Mouse (Mus musculus): ENCODE measurements at regions not wholly inside any gene's neighbourhood (a gene's known extent, or its start where the extent isn't known, plus 50 kb on each side); places are given as distances from the start of the nearest gene placed in this dataset.
A peak's percentile ranks its signal among the peaks of the same experiment; 100 is the strongest.

DNA sequence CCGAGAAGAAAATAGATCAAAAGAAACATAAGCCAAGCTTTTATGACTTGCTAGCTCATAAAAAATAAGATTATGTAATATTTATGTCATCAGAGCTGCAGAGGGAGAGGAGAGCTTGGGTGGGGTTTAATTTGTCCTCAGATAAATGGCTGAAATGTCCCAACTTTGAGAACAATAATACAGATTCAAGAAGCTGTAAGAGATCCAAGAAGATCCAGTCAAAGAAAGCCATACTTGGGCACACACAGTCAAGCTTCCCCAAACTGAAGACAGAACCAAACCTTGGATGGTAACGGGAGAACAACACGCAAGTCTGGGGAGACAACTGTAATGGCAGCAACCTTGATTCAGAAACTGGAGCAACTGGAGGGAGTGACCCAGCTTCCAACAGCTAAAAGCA is 243.6 kb downstream of the Sorl1 start:
- no peak overlapping the region for H3K4me3 ChIP-seq

DNA sequence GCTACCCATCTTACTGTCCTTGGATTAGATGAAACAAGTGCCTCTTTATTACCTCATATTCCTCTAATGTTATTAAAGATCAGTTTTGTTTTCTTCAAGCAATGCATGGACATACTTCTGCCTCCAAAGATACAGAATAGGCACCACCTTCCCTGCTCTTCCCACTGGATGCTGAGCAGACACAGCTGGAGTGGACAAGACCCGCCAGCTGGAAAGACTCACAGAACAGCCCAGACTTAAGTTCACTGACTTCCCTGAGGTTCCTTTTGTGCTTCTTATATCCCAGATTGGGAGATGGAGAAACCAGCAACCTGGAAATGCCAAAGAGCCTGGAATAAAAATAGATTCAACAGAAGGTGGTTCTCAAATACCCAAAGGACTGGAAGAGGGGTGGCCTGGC is 245.0 kb downstream of the Sorl1 start:
- no peak for DNase-seq (ENCODE audit: low spot score)
- Histone ChIP-seq H3K9me3 (replicated peaks) (no peaks in the 10 kb centered on the region), H3K27me3 (ENCODE audit: low read depth, poor library complexity, severe bottlenecking) (no peaks in the 10 kb centered on the region), H3K36me3 (no peaks in the 10 kb centered on the region), H3K4me1 (peaks cover 41% of the 10 kb centered on the region), H3K4me3 (no peak overlapping the region), H3K27ac (peak overlapping the region; percentile 69)
- WGBS: 84% methylated on average over 1 of the region's 1 CpGs

More for the DNA sequence above, 243.6 kb downstream of the Sorl1 start:
- H3K27ac ChIP-seq: no peak overlapping the region
- 96% methylated on average over 3 of the region's 3 CpGs for WGBS
- H3K36me3 ChIP-seq: no peaks in the 10 kb centered on the region
- no peaks in the 10 kb centered on the region for H3K9me3 ChIP-seq (replicated peaks)
- no peak for DNase-seq (ENCODE audit: low spot score)
- H3K4me1 ChIP-seq: peaks cover 41% of the 10 kb centered on the region
- H3K27me3 ChIP-seq (ENCODE audit: low read depth, poor library complexity, severe bottlenecking): no peaks in the 10 kb centered on the region

DNA sequence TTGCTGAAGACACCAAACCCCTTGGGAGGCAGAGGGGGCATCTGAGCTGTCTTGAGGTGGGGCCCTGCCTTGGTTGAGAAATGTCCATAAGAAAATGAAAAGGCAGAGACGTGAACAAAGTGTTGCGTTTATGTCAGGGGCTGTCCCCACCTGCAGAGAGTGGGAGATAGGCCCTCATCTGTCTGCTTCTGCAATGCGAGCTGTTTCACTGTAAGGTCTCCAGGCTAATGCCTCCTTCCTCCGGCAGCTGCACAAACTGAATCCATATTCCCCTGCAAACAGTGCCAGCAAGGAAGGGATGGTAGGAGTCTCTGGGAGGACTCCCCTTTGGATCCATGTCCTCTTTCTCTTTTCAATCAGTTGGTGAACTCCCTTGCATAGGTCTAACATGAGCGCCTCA is 263.0 kb downstream of the Sorl1 start:
- no peak for DNase-seq (ENCODE audit: low spot score)
- Histone ChIP-seq H3K4me1 (peaks cover 39% of the 10 kb centered on the region), H3K9me3 (replicated peaks) (no peaks in the 10 kb centered on the region), H3K27ac (peak overlapping the region; percentile 87), H3K27me3 (ENCODE audit: low read depth, poor library complexity, severe bottlenecking) (no peaks in the 10 kb centered on the region), H3K4me3 (peak overlapping the region; percentile 7; the same call in 1 of the 2 replicates), H3K36me3 (no peaks in the 10 kb centered on the region)
- 74% methylated on average over 5 of the region's 5 CpGs for WGBS

DNA sequence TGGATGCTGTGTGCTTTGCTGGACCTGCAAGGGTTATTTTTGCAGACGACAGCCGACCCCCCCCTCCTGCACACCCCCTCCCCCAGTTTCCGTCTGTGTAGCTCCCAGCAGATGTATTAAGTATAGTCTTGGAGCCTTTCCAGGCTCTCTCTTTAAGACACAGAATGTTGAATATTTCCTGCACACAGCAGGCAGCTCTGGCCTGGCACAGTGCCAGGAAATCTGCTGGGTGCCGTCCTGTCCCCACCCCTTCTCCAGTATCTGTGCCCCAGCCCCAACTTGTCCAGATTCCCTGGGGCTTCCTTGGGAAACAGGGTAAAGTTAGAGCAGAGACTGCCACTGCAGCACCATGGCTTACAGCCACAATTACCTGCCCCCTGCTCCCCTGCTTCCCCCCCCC is 263.4 kb downstream of the Sorl1 start:
- peak; percentile 62 for DNase-seq (ENCODE audit: low spot score)
- Histone ChIP-seq H3K9me3 (replicated peaks) (no peaks in the 10 kb centered on the region), H3K4me1 (peaks cover 39% of the 10 kb centered on the region), H3K4me3 (peak overlapping the region; percentile 7; the same call in 1 of the 2 replicates), H3K36me3 (no peaks in the 10 kb centered on the region), H3K27me3 (ENCODE audit: low read depth, poor library complexity, severe bottlenecking) (no peaks in the 10 kb centered on the region), H3K27ac (peak overlapping the region; percentile 87)
- 21% methylated on average over 4 of the region's 4 CpGs for WGBS

DNA sequence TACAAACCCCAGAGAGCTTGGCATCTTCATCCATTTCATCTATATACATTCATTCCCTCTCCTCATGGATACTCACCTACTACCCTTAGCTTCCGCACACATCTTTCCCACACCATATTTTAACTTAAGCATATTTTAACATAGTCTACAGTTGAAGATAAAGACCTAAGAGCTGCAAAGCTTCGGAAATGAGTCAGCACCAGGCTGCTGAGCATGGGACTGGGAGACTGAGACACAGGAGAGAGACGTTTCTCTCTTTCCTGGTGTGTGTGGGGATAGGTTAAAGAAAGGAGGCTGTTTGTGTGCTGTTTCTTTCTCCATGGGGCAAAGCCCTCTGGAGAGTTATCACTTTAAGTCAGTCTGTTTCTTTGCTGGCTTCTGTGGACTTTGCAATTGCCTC is 264.3 kb downstream of the Sorl1 start:
- 84% methylated on average over 3 of the region's 3 CpGs for WGBS
- Histone ChIP-seq H3K27me3 (ENCODE audit: low read depth, poor library complexity, severe bottlenecking) (no peaks in the 10 kb centered on the region), H3K4me3 (no peak overlapping the region), H3K9me3 (replicated peaks) (no peaks in the 10 kb centered on the region), H3K36me3 (no peaks in the 10 kb centered on the region), H3K4me1 (peaks cover 39% of the 10 kb centered on the region), H3K27ac (peak overlapping the region; percentile 87)
- DNase-seq (ENCODE audit: low spot score): no peak

DNA sequence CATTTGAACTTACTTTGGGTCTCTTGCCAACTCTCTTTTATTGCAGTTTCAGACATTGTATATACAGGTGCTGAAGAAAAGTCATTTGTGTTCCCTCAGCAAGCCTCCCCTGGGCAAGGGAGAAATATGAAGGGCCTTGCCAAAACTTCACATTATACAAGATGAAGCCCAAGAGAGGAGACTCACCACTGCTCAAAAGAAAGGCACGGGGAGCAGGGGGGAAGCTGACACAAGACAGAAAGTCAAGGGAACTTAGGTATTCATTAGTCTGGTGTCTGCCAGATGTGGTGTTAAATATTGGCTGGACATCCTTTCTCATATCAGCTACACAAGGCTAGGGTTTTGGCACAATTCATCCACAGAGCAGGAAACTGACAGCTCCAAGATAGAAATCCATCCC is 272.0 kb downstream of the Sorl1 start:
- no peaks in the 10 kb centered on the region for H3K36me3 ChIP-seq
- WGBS: 73% methylated on average over 1 of the region's 1 CpGs
- H3K4me3 ChIP-seq: no peak overlapping the region
- DNase-seq (ENCODE audit: low spot score): no peak
- no peak overlapping the region for H3K27ac ChIP-seq
- no peaks in the 10 kb centered on the region for H3K9me3 ChIP-seq (replicated peaks)
- no peaks in the 10 kb centered on the region for H3K27me3 ChIP-seq (ENCODE audit: low read depth, poor library complexity, severe bottlenecking)
- H3K4me1 ChIP-seq: peaks cover 16% of the 10 kb centered on the region

DNA sequence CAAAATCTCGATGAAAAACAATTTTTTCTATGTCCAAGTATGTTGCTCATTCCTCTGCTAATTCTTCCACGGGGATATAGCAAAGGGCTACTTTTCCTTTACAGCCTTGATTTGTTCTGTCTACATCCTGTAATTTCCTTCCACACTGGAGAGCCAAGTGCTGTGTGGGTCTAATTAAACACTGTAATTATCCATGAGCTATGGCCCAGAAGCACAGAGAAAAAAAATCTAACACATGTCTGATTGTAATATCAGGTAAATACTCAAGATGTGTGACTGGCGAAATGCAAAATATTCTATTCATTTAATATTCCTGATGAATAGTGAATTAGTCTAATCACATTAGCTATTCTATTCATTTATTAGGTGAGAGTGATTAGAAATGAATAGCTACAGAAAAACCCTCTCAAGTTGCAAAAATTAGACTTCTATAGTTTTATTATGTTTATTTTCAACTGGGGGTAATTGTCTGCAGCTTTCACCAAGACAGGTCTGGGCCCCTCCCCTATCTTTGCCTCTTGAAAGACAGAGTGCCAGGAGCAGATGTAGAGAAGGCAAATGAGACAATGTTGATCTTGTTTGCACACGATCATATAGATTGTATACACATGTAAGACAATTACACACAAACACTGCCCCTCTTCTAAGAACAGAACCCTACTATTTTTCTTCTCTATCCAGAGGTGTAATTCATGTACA is 274.3 kb downstream of the Sorl1 start:
- 75% methylated on average over 4 of the region's 4 CpGs for WGBS
- H3K36me3 ChIP-seq: no peaks in the 10 kb centered on the region
- H3K9me3 ChIP-seq (replicated peaks): no peaks in the 10 kb centered on the region
- H3K27me3 ChIP-seq (ENCODE audit: low read depth, poor library complexity, severe bottlenecking): no peaks in the 10 kb centered on the region
- no peak overlapping the region for H3K27ac ChIP-seq
- H3K4me3 ChIP-seq: no peak overlapping the region
- no peak for DNase-seq (ENCODE audit: low spot score)
- H3K4me1 ChIP-seq: peaks cover 9% of the 10 kb centered on the region

DNA sequence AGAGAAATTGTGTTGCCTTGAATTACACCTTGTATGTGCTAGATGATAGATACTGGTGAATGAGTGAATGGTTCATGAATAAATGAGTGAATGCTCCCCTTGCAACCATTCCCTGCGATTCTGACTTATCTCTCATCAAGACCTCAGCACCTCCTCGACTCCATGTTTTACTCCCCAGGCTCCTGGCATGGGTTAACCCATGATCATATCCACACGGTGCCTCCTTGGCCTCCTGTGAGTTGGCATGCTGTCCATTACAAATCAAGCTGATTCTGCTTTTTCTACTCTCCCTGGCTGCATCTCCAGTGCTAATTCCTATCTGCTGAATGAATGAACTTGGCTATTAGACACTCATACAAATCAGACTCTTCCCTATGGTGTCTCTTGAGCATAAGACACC is 279.5 kb downstream of the Sorl1 start:
- Histone ChIP-seq H3K4me3 (no peak overlapping the region), H3K36me3 (no peaks in the 10 kb centered on the region), H3K4me1 (peaks cover 5% of the 10 kb centered on the region), H3K9me3 (replicated peaks) (no peaks in the 10 kb centered on the region), H3K27ac (no peak overlapping the region), H3K27me3 (ENCODE audit: low read depth, poor library complexity, severe bottlenecking) (no peaks in the 10 kb centered on the region)
- DNase-seq (ENCODE audit: low spot score): no peak
- WGBS: 85% methylated on average over 3 of the region's 3 CpGs

DNA sequence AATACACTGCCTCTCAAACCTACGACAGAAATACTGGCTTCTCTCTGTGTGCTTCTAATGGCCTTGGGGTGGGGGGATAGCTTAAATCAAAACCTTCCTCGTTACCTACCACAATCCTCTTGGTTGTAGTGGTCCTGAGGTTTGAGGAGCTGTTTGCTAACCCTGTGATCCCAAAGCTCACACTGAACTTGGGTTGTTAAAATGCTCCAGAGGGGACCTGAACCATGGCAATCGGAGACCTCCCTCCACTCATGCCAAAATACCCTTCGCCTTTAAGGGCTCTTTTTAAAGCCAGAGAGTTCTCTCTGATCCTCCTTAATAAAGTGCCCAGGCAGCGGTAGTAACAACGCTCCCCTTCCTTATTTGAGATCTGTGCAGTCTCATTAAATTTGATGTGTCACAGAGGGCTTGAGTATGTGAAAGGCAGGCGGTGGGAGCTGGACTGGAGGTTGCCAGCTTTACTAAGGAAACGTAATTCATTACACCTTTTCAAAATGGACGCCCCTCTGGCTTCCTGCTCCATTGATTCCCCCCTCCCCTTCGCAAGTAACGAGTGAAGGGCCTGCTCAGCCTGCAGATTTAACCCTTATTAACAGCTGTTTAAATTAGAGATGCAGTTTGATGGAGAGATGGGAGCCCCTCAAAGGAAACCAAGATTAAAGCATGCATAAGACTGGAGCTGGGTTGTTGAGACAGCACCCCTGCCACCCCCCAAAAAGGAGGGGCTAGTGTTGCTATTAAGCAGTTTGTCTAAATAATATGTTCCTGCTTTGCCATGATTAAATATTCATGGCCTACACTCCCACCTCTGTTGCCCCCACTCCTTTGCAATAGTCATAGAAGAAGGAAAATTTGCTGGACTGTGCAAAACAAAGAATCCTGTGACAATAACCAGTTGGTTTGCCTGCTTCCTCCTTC is 289.4 kb downstream of the Sorl1 start:
- peak; percentile 50 for DNase-seq (ENCODE audit: low spot score)
- H3K4me3 ChIP-seq: no peak overlapping the region
- no peaks in the 10 kb centered on the region; the same call in 1 of the 2 replicates for H3K9me3 ChIP-seq (replicated peaks)
- peaks cover 18% of the 10 kb centered on the region for H3K4me1 ChIP-seq
- peak overlapping the region; percentile 83 for H3K27ac ChIP-seq
- H3K36me3 ChIP-seq: peaks cover 3% of the 10 kb centered on the region; the same call in 1 of the 2 replicates
- WGBS: 40% methylated on average over 11 of the region's 11 CpGs
- no peaks in the 10 kb centered on the region for H3K27me3 ChIP-seq (ENCODE audit: low read depth, poor library complexity, severe bottlenecking)

DNA sequence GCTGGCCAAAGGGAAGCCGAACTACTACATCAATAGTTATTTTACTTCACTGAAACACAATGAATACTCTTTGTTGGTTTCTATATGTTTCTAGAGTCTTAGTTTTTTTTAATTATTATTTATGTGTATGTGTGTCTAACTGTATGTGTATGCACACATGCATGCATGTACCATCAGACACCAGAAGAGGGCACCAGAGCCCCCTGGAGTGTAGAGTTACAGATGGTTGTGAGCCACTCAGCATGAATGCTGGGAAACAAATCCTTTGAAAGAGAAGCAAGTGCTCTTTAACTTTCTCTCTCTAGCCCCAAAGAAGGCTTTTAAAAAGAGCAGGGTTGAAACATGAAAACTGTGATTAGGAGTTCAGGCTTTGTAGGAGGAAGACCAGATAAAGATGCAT is 290.7 kb downstream of the Sorl1 start:
- Histone ChIP-seq H3K9me3 (replicated peaks) (no peaks in the 10 kb centered on the region; the same call in 1 of the 2 replicates), H3K4me1 (peaks cover 18% of the 10 kb centered on the region), H3K4me3 (no peak overlapping the region), H3K27me3 (ENCODE audit: low read depth, poor library complexity, severe bottlenecking) (no peaks in the 10 kb centered on the region), H3K36me3 (peaks cover 3% of the 10 kb centered on the region; the same call in 1 of the 2 replicates), H3K27ac (peak overlapping the region; percentile 83; the same call in 1 of the 2 replicates)
- no peak for DNase-seq (ENCODE audit: low spot score)
- 86% methylated on average over 1 of the region's 1 CpGs for WGBS

DNA sequence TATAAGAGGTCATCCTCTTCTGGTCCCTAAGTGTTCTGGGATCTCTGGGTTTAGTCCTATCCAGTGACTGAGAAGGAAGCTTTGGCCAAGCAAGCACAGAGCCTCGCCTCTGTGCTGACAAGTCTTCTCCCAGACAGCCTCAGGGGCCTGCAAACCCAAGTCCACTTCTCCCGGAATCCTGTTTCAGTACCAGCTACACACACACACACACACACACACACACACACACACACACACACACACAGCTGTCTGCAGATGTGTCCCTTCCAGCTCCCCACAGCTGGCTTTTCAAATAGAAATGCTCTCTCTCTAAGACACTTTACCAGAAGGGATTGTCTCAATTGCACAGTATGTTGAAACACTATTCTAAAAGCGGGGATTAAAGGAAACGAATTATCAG is 296.7 kb downstream of the Sorl1 start:
- Histone ChIP-seq H3K27ac (peak overlapping the region; percentile 46; the same call in 1 of the 2 replicates), H3K4me1 (peaks cover 6% of the 10 kb centered on the region; the same call in 1 of the 2 replicates), H3K4me3 (no peak overlapping the region), H3K9me3 (replicated peaks) (no peaks in the 10 kb centered on the region), H3K36me3 (no peaks in the 10 kb centered on the region), H3K27me3 (ENCODE audit: low read depth, poor library complexity, severe bottlenecking) (no peaks in the 10 kb centered on the region)
- 80% methylated on average over 4 of the region's 4 CpGs for WGBS
- DNase-seq (ENCODE audit: low spot score): no peak

DNA sequence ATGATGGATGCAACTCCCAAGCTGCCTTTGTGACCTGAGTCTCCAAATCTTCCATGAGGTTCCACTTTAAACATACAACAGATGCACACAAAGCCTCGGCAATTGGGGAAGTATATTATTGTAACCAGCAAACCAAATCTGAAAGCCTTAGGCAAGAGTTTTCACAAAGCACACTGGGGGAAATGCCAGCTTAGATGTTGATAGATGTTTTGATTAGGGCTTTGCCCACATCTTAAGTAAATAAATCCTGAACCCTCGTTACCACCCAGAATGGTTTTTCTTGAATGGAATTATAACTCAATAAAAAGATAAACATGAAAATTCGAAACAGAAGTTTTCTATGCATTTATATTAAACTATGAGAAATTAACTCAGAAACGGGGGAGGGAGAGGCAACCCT is 302.7 kb downstream of the Sorl1 start:
- Histone ChIP-seq H3K4me1 (peaks cover 24% of the 10 kb centered on the region), H3K27me3 (ENCODE audit: low read depth, poor library complexity, severe bottlenecking) (no peaks in the 10 kb centered on the region), H3K36me3 (no peaks in the 10 kb centered on the region), H3K4me3 (no peak overlapping the region), H3K9me3 (replicated peaks) (no peaks in the 10 kb centered on the region), H3K27ac (no peak overlapping the region)
- WGBS: 83% methylated on average over 4 of the region's 4 CpGs
- DNase-seq (ENCODE audit: low spot score): no peak
